Mouse (Mus musculus) forebrain, embryonic 16.5 days (tissue): ENCODE data around the gene Phf13. TPM values are rescaled to one million over a fixed set of nuclear protein-coding genes. Genes with fewer than 3 reads are reported as not detected.

ENCODE experiments used
- ATAC-seq: fragments of 200-750 bp; cut with Nextera tagmentation; 2 replicates; pipeline ENCODE4 v1.8.0; 2017; ENCODE audit warnings: mild to moderate bottlenecking, moderate library complexity
- H3K27ac ChIP-seq: fragments of 300-500 bp; sonication (generic); 2 replicates; pipeline ENCODE4 v1.5.1; 2014; ENCODE audit warnings: low read length, control low read depth
- H3K27me3 ChIP-seq: fragments of 300-500 bp; sonication (generic); replicated peaks from 2 replicates; pipeline ENCODE4 v1.6.1; 2014; ENCODE audit warnings: low read length; ENCODE audit not compliant: control insufficient read depth, insufficient read depth
- H3K36me3 ChIP-seq: fragments of 300-500 bp; sonication (generic); 2 replicates; pipeline ENCODE4 v1.6.1; 2014; ENCODE audit not compliant: control insufficient read depth, insufficient read depth
- H3K4me1 ChIP-seq: fragments of 300-500 bp; sonication (generic); replicated peaks from 2 replicates; pipeline ENCODE4 v1.6.1; 2014; ENCODE audit warnings: low read length; ENCODE audit not compliant: control insufficient read depth, insufficient read depth
- H3K4me2 ChIP-seq: fragments of 300-500 bp; sonication (generic); 2 replicates; pipeline ENCODE4 v1.6.1; 2014; ENCODE audit warnings: mild to moderate bottlenecking, low read length, control low read depth
- H3K4me3 ChIP-seq: fragments of 300-500 bp; sonication (generic); replicated peaks from 2 replicates; pipeline ENCODE4 v1.5.1; 2014; ENCODE audit warnings: mild to moderate bottlenecking, low read length, control low read depth
- H3K9ac ChIP-seq: fragments of 300-500 bp; sonication (generic); replicated peaks from 2 replicates; pipeline ENCODE4 v1.6.1; 2014; ENCODE audit warnings: low read depth, low read length, control low read depth
- H3K9me3 ChIP-seq: fragments of 300-500 bp; sonication (generic); 2 replicates; pipeline ENCODE4 v1.6.1; 2016; ENCODE audit warnings: low read length; ENCODE audit not compliant: control insufficient read depth
- WGBS: fragments of 180-500 bp; shearing (Covaris S2); extraction: QIAGEN DNeasy Blood & Tissue Kit; methylation state at CpG from one replicate; pipeline ENCODE4 v1.1.7; 2014; 5-methylcytosine and 5-hydroxymethylcytosine counted together
- polyA plus RNA-seq: library from polyadenylated mRNA; unstranded; fragments of >200 nt; fragmentation: Nextera tagmentation; extraction: Ambion mirVana; gene quantifications from 2 replicates; pipeline ENCODE4 v1.2.1, GENCODE M21; 2015

Phf13 gene
- polyA plus RNA-seq, 1 experiment from 2014 or later: 20.5 TPM

DNA sequence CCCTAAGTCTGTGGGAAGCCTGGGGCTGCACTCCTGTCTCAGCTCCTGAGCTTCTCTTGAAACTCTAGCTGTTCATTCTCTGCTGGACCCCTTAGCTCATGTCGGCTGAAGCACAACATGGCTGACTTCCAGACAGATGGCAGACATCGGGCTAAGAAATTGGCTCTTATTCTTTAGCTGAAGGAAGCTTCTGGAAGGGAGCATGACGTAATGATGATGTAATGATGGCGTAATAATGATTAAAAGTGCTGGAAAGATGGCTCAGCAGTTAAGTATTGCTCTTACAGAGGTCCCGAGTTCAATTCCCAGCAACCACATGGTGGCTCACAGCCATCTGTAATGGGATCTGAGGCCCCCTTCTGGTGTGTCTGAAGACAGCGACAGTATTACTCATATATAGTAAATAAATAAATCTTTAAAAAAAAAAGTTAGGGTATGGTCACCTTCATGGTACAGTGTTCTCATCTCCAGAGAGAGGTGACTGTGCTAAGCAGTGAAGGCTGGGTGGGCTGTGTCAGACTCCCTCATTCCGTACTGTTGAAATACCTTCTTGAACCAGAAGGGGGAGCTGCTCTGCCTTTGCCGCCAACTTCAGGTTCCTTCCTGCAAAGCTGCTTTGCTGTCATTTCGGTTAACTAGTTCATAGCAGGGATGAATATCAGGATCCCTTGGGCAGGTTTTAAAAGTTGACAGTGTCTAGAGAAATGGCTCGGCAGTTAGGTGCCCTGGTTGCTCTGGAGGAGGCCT lies 23.7 kb downstream of the Phf13 start:
- WGBS: 58% methylated on average over 10 of the region's 10 CpGs
- H3K9ac ChIP-seq: no peak overlapping the region
- ATAC-seq: 0 out of 2 replicates have a peak, but pooled peaks have one; percentile 18
- H3K9me3 ChIP-seq: peaks cover 2% of the 10 kb centered on the region; the same call in 1 of the 2 replicates
- peaks cover 14% of the 10 kb centered on the region for H3K36me3 ChIP-seq
- H3K4me1 ChIP-seq: no peaks in the 10 kb centered on the region
- H3K27me3 ChIP-seq: no peaks in the 10 kb centered on the region
- H3K4me3 ChIP-seq: no peak overlapping the region
- H3K27ac ChIP-seq: no peak overlapping the region
- H3K4me2 ChIP-seq: no peak overlapping the region

DNA sequence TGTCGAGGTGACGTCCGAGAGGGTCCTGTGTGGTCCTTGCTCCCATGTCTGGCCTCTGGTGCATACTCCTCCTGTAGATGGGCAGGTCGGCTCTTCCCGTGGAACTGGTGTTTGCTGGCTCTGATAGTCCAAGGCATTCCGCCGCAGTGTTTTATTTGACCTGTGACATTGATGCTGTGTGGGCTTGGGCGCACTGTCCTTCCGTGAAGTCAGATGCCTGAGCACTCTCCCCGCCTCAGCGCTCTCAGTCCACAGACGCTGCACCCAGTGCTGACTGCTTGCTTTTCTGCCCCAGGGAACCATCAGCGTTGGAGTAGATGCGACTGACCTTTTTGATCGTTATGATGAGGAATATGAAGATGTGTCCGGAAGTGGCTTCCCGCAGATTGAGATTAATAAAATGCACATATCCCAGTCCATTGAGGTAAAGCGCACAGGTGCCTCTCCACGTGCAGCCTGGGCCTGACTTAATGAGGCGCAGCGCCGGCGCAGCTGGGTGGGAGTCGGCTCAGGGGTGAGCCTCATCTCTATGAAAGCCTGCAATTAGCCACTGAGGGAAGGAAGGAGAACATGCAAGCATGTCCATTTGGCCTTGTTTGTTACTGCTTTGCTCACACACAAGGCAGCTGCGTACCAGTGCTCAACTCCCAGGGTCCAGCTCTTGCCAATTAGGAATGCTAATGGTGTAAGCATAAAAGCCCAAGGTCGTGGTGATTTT lies 27.7 kb downstream of the Phf13 start:
- no peak overlapping the region for H3K27ac ChIP-seq
- H3K4me1 ChIP-seq: no peaks in the 10 kb centered on the region
- no peak overlapping the region for H3K4me3 ChIP-seq
- no peak overlapping the region for H3K9ac ChIP-seq
- peaks cover 14% of the 10 kb centered on the region for H3K36me3 ChIP-seq
- no peak overlapping the region for H3K4me2 ChIP-seq
- H3K9me3 ChIP-seq: 0 out of 2 replicates have a peak, but pooled peaks cover 3% of the 10 kb centered on the region
- no peaks in the 10 kb centered on the region for H3K27me3 ChIP-seq
- WGBS: 89% methylated on average over 26 of the region's 26 CpGs
- ATAC-seq: no peak

DNA sequence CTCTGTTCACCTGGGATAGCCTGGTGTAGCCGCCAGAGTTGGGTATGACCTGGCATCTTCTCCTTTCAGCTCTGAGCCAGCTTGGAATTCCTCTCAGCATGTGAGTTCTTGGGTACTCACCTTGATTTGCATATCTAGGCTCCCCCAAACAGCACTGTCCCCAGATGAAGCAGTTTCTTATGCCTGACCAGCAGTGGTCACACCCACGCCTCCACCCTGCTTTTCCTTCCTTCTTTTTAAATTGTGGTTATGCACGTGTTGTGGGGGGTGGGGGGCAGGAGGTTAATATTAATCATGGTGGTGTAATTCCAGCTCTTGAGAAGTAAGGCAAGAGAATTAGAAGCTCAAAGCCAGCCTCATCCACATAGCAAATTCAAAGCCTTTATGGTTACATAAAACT lies 33.2 kb downstream of the Phf13 start:
- Histone ChIP-seq H3K27me3 (no peaks in the 10 kb centered on the region), H3K36me3 (peaks cover 20% of the 10 kb centered on the region), H3K27ac (no peak overlapping the region)

DNA sequence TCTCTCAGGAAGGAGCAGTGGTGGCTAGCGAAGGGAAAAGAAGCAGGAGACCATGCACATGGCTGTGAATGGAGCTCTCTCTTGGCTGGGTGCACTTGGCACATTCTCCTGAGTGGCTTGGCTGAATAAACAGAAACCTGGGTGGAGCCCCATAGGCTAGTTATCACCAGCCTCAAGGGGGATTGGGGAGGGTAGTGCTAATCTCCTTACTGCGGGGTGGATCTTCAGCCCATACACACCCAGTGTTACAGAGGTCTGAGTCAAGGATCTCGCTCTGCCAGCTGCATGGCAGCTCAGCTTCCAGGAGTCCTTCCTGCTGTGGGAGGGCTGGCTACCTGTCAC lies 35.6 kb downstream of the Phf13 start:
- no peak overlapping the region for H3K4me2 ChIP-seq
- no peak for ATAC-seq
- 86% methylated on average over 3 of the region's 3 CpGs for WGBS
- H3K4me3 ChIP-seq: no peak overlapping the region
- no peaks in the 10 kb centered on the region for H3K4me1 ChIP-seq
- H3K27ac ChIP-seq: no peak overlapping the region
- H3K9me3 ChIP-seq: 0 out of 2 replicates have a peak, but pooled peaks cover 3% of the 10 kb centered on the region
- peaks cover 29% of the 10 kb centered on the region for H3K36me3 ChIP-seq
- no peak overlapping the region for H3K9ac ChIP-seq
- H3K27me3 ChIP-seq: no peaks in the 10 kb centered on the region

More for the DNA sequence above, 33.2 kb downstream of the Phf13 start:
- Histone ChIP-seq H3K4me2 (no peak overlapping the region), H3K4me1 (no peaks in the 10 kb centered on the region), H3K9me3 (0 out of 2 replicates have a peak, but pooled peaks cover 3% of the 10 kb centered on the region), H3K4me3 (no peak overlapping the region), H3K9ac (no peak overlapping the region)
- no peak for ATAC-seq
- WGBS: 93% methylated on average over 3 of the region's 3 CpGs

DNA sequence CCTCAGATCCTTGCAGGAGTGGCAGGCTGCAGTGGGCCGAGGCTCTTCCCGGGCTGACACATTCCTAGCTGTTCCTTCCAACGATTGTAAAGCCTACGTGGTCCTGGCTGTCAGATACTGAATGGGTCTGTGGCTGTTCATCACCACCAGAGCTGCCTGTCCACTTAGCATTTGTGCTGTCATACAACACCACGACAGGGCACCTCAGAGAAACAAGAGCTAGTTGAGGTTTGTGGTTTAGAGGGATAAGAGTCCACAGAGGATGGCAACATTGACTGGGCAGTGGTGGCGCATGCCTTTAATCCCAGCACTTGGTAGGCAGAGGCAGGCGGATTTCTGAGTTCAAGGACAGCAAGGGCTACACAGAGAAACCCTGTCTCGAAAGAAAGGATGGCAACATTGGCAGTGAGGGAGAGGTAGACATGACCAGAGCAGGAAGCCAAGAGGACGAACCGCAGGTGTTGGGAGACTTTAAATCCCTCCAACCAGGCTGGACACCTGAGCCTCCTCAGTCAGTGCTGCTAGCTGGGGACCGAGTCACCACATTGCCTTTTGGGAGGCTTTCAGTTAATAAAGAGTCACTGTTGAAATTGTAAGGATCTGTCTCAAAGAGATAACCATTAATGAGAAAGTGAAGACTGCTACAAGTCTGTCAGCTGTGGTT lies 36.1 kb downstream of the Phf13 start:
- Histone ChIP-seq H3K4me3 (no peak overlapping the region), H3K36me3 (peaks cover 29% of the 10 kb centered on the region), H3K4me2 (no peak overlapping the region), H3K4me1 (no peaks in the 10 kb centered on the region), H3K27ac (no peak overlapping the region), H3K9ac (no peak overlapping the region), H3K27me3 (no peaks in the 10 kb centered on the region), H3K9me3 (0 out of 2 replicates have a peak, but pooled peaks cover 3% of the 10 kb centered on the region)
- ATAC-seq: no peak
- WGBS: 94% methylated on average over 11 of the region's 11 CpGs

DNA sequence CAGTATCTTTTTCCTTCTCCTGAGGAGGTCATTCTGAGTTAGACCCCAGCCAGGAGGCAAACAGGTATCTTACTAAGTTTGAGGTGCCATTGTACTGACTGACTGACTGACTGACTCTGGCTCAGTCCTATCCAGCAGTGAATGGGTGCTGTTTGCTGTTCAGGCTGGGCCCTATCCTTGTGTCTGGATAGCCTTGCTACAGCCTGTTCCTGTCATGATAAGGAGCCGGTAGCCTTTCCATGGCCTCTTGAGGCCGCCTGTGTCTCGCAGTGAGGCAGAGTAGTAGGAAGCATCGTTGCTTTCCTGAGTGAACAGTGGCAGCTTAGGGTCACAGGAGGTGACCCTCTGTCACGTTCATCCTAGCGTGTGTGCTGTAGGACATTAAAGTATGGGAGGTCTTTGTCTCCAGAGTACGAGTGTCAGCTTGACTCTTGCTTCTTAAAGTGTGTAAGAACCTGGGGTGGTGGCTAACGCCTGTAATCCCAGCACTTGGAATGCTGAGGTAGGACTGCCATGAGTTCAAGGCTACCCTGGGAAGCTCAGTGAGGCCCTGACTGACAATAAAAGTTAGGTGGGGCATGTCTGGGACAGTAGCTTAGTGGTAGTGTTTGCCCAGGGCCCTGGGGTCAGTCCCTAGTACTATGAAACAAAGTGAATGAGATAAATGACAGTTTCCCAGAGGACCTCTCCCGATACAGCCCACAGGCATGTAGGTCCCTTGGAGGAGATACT lies 38.3 kb downstream of the Phf13 start:
- no peaks in the 10 kb centered on the region for H3K27me3 ChIP-seq
- no peaks in the 10 kb centered on the region for H3K4me1 ChIP-seq
- H3K4me2 ChIP-seq: no peak overlapping the region
- no peak overlapping the region for H3K27ac ChIP-seq
- ATAC-seq: no peak
- WGBS: 92% methylated on average over 9 of the region's 9 CpGs
- no peaks in the 10 kb centered on the region for H3K9me3 ChIP-seq
- no peak overlapping the region for H3K4me3 ChIP-seq
- H3K36me3 ChIP-seq: peaks cover 25% of the 10 kb centered on the region
- no peak overlapping the region for H3K9ac ChIP-seq

DNA sequence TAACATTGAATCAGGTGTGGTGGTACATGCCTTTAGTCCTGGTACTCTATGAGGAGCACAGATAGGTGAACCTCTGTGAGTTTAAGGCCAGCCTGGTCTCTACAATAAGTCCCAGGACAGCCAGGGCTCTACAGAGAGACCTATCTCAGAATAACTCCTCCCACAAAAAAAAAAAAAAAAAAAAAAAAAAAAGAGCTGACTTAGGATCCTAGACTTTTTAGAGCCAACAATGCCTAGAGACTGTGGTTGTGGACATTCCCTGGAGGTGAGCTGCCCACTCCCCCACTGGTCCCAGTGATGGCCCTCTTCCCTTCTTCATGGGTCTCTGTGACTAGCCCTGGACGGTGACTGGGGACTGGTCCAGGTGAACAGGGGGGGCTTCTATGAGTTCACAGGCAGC lies 40.3 kb downstream of the Phf13 start:
- Histone ChIP-seq H3K9me3 (no peaks in the 10 kb centered on the region), H3K4me2 (no peak overlapping the region), H3K4me1 (no peaks in the 10 kb centered on the region), H3K27ac (no peak overlapping the region), H3K36me3 (peaks cover 25% of the 10 kb centered on the region), H3K27me3 (no peaks in the 10 kb centered on the region), H3K9ac (no peak overlapping the region), H3K4me3 (no peak overlapping the region)
- WGBS: 100% methylated on average over 1 of the region's 1 CpGs
- no peak for ATAC-seq

DNA sequence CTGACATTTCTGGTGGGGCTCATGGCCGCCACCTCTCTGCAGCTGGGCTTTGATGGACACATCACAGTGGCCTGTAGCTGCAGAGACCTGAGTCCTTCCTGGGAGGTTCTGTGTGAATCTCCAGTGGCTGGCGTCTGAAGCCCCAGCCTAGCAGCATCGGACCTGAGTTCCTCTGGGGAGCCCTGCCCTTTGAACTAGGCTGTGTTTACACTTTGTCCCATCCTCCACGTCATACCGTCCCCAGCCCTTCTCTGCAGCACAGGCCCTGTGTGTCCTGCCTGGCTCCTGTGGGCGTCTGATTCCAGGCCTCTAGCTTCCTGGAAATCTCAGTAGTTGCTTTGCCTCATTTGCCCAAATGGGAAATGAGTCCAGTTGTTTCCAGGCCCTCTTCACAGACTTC lies 42.8 kb downstream of the Phf13 start:
- no peak overlapping the region for H3K4me2 ChIP-seq
- H3K9me3 ChIP-seq: no peaks in the 10 kb centered on the region
- 88% methylated on average over 6 of the region's 6 CpGs for WGBS
- H3K9ac ChIP-seq: no peak overlapping the region
- peaks cover 20% of the 10 kb centered on the region for H3K36me3 ChIP-seq
- H3K27me3 ChIP-seq: no peaks in the 10 kb centered on the region
- H3K4me1 ChIP-seq: no peaks in the 10 kb centered on the region
- no peak overlapping the region for H3K4me3 ChIP-seq
- no peak overlapping the region for H3K27ac ChIP-seq
- no peak for ATAC-seq
